15 mouse cellular contexts compared by ENCODE assay signal in the genomic region with DNA sequence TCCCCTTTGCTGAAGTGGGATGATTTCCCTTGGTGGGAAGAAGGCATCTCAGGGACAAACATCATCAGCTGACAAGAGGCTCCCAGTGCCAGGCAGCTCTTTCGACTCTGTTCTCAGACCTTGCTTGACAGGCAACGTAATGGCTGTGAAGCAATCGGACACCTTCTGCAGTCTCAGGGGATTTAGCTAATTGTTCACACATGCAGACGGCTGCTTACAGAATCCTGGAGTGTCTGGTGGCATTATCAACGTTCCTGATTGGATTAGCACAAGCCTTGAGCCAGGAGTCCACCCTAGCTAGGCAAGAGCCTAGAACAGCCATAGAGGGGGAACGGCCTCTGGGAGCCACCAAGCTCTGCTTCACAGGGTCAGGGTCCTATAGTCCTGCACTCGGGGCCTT. TPM values are rescaled to one million over a fixed set of nuclear protein-coding genes. Genes with fewer than 3 reads are reported as not detected.
DNase-seq lines count a peak whose midpoint lies in the region; ATAC-seq and TF ChIP-seq lines count a peak whose summit lies in the region.
"Had no signal": no experiment of that assay in that cellular context is flagged by ENCODE, and none has a peak within 500 bp of the region (broad histone marks: within the 10 kb centered on the region; RNA-seq: fewer than 3 reads in every experiment).

No protein-coding gene starts in this region.

- H3K4me1 ChIP-seq in heart, embryonic 10.5 days: peaks cover 63% of the 10 kb centered on the region
- H3K4me1 ChIP-seq in kidney, embryonic 15.5 days: peaks cover 55% of the 10 kb centered on the region
- peaks cover 31% of the 10 kb centered on the region for H3K4me1 ChIP-seq in embryonic facial prominence, embryonic 13.5 days
- peaks cover 9% of the 10 kb centered on the region; the same call in 1 of the 2 replicates for H3K4me1 ChIP-seq in stomach, embryonic 15.5 days
- H3K4me1 ChIP-seq in cerebellum, adult 2 months (ENCODE audit: control insufficient read depth, insufficient read depth, low read length): no peaks in the 10 kb centered on the region

- no peak for TF ChIP-seq CTCF in cerebellum, adult 2 months (IDR thresholded peaks at IDR 0.05; ENCODE audit: borderline replicate concordance, insufficient read depth, low read depth, low read length)

- WGBS in heart, embryonic 10.5 days: 32% methylated on average over 7 of the region's 7 CpGs
- 45% methylated on average over 7 of the region's 7 CpGs for WGBS in kidney, embryonic 15.5 days
- WGBS in embryonic facial prominence, embryonic 13.5 days: 13% methylated on average over 7 of the region's 7 CpGs
- 74% methylated on average over 7 of the region's 7 CpGs for WGBS in stomach, embryonic 15.5 days
- WGBS in cerebellum, adult 2 months: 55% methylated on average over 7 of the region's 7 CpGs

- no peak for TF ChIP-seq POLR2A in cerebellum, adult 2 months (IDR thresholded peaks at IDR 0.05; ENCODE audit: borderline replicate concordance, insufficient read depth, low read length)

- no peaks in the 10 kb centered on the region for H3K9me3 ChIP-seq in heart, embryonic 10.5 days
- no peaks in the 10 kb centered on the region for H3K9me3 ChIP-seq in kidney, embryonic 15.5 days (replicated peaks)
- no peaks in the 10 kb centered on the region for H3K9me3 ChIP-seq in embryonic facial prominence, embryonic 13.5 days
- no peaks in the 10 kb centered on the region for H3K9me3 ChIP-seq in stomach, embryonic 15.5 days

- peaks cover 67% of the 10 kb centered on the region for H3K36me3 ChIP-seq in heart, embryonic 10.5 days
- H3K36me3 ChIP-seq in kidney, embryonic 15.5 days: peaks cover 80% of the 10 kb centered on the region
- no peaks in the 10 kb centered on the region for H3K36me3 ChIP-seq in embryonic facial prominence, embryonic 13.5 days
- peaks cover 7% of the 10 kb centered on the region; the same call in 1 of the 2 replicates for H3K36me3 ChIP-seq in stomach, embryonic 15.5 days

- H3K27ac ChIP-seq in heart, embryonic 10.5 days: peak overlapping the region; percentile 79; the same call in 1 of the 2 replicates
- 0 out of 2 replicates have a peak overlapping the region, but pooled peaks have one; percentile 6 for H3K27ac ChIP-seq in kidney, embryonic 15.5 days
- peak overlapping the region; percentile 88 for H3K27ac ChIP-seq in embryonic facial prominence, embryonic 13.5 days
- H3K27ac ChIP-seq in stomach, embryonic 15.5 days: peak overlapping the region; percentile 48; the same call in 1 of the 2 replicates
- H3K27ac ChIP-seq in cerebellum, adult 2 months (ENCODE audit: insufficient read depth, low read length): no peak overlapping the region
- H3K27ac ChIP-seq: liver, embryonic 14.5 days; macrophage had no signal

- no peaks in the 10 kb centered on the region for H3K27me3 ChIP-seq in heart, embryonic 10.5 days (ENCODE audit: insufficient read depth, poor library complexity, severe bottlenecking)
- no peaks in the 10 kb centered on the region for H3K27me3 ChIP-seq in kidney, embryonic 15.5 days
- H3K27me3 ChIP-seq in embryonic facial prominence, embryonic 13.5 days: no peaks in the 10 kb centered on the region
- no peaks in the 10 kb centered on the region for H3K27me3 ChIP-seq in stomach, embryonic 15.5 days (replicated peaks)
- H3K27me3 ChIP-seq in cerebellum, adult 2 months (ENCODE audit: control insufficient read depth, insufficient read depth, low read length): no peaks in the 10 kb centered on the region

- 0 out of 2 replicates have a peak overlapping the region, but pooled peaks have one; percentile 6 for H3K4me3 ChIP-seq in heart, embryonic 10.5 days
- H3K4me3 ChIP-seq in kidney, embryonic 15.5 days (replicated peaks): no peak overlapping the region
- H3K4me3 ChIP-seq in embryonic facial prominence, embryonic 13.5 days: no peak overlapping the region
- H3K4me3 ChIP-seq in stomach, embryonic 15.5 days (replicated peaks): no peak overlapping the region
- H3K4me3 ChIP-seq in cerebellum, adult 2 months (replicated peaks; ENCODE audit: insufficient read depth, low read depth, low read length): no peak overlapping the region

- H3K9ac ChIP-seq in kidney, embryonic 15.5 days: no peak overlapping the region
- H3K9ac ChIP-seq in embryonic facial prominence, embryonic 13.5 days: no peak overlapping the region
- no peak overlapping the region for H3K9ac ChIP-seq in stomach, embryonic 15.5 days
- H3K9ac ChIP-seq: liver, embryonic 14.5 days had no signal

- no peak overlapping the region for H3K4me2 ChIP-seq in kidney, embryonic 15.5 days
- no peak overlapping the region for H3K4me2 ChIP-seq in embryonic facial prominence, embryonic 13.5 days
- H3K4me2 ChIP-seq in stomach, embryonic 15.5 days: no peak overlapping the region

- ATAC-seq in kidney, embryonic 15.5 days (replicated peaks; ENCODE audit: low FRiP score): no peak
- ATAC-seq in embryonic facial prominence, embryonic 13.5 days (ENCODE audit: insufficient number of reproducible peaks, insufficient read depth, low FRiP score, low TSS enrichment, low read depth): no peak
- no peak for ATAC-seq in stomach, embryonic 15.5 days (ENCODE audit: insufficient read depth, low FRiP score, low read depth)
- ATAC-seq in megakaryocyte progenitor cell, adult 5-6 weeks (replicated peaks; ENCODE audit: poor library complexity): no peak

- no peak for DNase-seq in heart, embryonic 10.5 days (ENCODE audit: low spot score)
- no peak for DNase-seq in heart, adult 18-20 months
- no peak for DNase-seq in kidney, postnatal 36 days
- DNase-seq in cerebellum, adult 2 months: no peak
- DNase-seq: cerebellum, adult 18-20 months; gastrocnemius, postnatal 36 days; kidney, adult 18-20 months; right cerebral cortex, postnatal 14 days; thymus, postnatal 36 days had no signal

RNA-seq across cellular contexts. Expression of a gene that starts 30.2 kb away (rescaled TPM):
- polyA plus RNA-seq in heart, embryonic 10.5 days (2016; fragmentation: Nextera tagmentation; extraction: Ambion mirVana): 121 and 125 TPM in 2 replicates
- total RNA-seq in heart, adult 18-20 months (2021): 10 to 100 TPM; 32.5 to 36.9 TPM
- polyA plus RNA-seq in kidney, embryonic 15.5 days (2015; fragmentation: Nextera tagmentation; extraction: Ambion mirVana): 182 and 184 TPM in 2 replicates
- polyA plus RNA-seq in embryonic facial prominence, embryonic 13.5 days (2015; fragmentation: Nextera tagmentation; extraction: Ambion mirVana): 51.5 and 60.4 TPM in 2 replicates
- 223 and 228 TPM in 2 replicates for polyA plus RNA-seq in stomach, embryonic 15.5 days (2015; fragmentation: Nextera tagmentation; extraction: Ambion mirVana)
- 43.8 and 45.3 TPM in 2 replicates for total RNA-seq in megakaryocyte progenitor cell, adult 5-6 weeks (2015)
- total RNA-seq in megakaryocyte progenitor cell, adult 5-6 weeks (2017): 118 and 129 TPM in 2 replicates
- 12.1 and 16.1 TPM in 2 replicates for polyA plus RNA-seq in cerebellum, adult 2 months (2012; rRNA removed)
